In the genomic region with DNA sequence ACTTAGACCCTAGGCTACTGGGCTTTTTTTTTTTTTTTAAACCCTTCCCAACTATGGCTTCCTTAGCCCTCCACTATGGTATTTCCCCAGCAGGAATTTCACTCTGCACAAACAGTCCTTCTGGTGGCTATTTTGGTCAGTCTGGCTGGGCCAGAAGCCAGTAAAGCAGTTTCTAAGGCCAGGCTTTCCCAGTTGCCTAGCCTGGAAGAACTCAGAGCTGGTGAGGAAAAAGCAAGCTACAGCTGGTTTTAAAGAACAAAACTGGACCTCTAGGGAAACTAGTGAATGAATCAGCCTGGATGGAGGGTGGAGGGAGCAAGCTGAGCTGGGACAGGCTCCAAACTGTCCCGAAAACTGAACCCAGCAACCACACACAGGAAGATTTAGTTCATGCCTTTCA, we compare ENCODE assay signal across 7 mouse cellular contexts. TPM values are rescaled to one million over a fixed set of nuclear protein-coding genes. Genes with fewer than 3 reads are reported as not detected.
DNase-seq lines count a peak whose midpoint lies in the region; ATAC-seq lines count a peak whose summit lies in the region.

No protein-coding gene starts in this region.

- DNase-seq in right cerebral cortex, adult 2 months (ENCODE audit: low spot score in 2 of 2): peak; percentile 35 to 44
- no peak for DNase-seq in right cerebral cortex, postnatal 14 days
- DNase-seq in heart, postnatal 36 days: peak; percentile 76 to 79
- peak; percentile 31 for DNase-seq in right cerebral cortex, postnatal 4 days
- no peak for DNase-seq in embryo, embryonic 10 days (ENCODE audit: low spot score)

- WGBS in embryonic facial prominence, embryonic 12.5 days: 56% methylated on average over 1 of the region's 1 CpGs
- 38% methylated on average over 1 of the region's 1 CpGs for WGBS in limb, embryonic 13.5 days

- no peaks in the 10 kb centered on the region for H3K36me3 ChIP-seq in embryonic facial prominence, embryonic 12.5 days
- H3K36me3 ChIP-seq in limb, embryonic 13.5 days: no peaks in the 10 kb centered on the region

- peaks cover 11% of the 10 kb centered on the region for H3K4me1 ChIP-seq in embryonic facial prominence, embryonic 12.5 days
- peaks cover 17% of the 10 kb centered on the region for H3K4me1 ChIP-seq in limb, embryonic 13.5 days

- no peaks in the 10 kb centered on the region for H3K9me3 ChIP-seq in embryonic facial prominence, embryonic 12.5 days
- H3K9me3 ChIP-seq in limb, embryonic 13.5 days: no peaks in the 10 kb centered on the region

- no peak overlapping the region for H3K9ac ChIP-seq in embryonic facial prominence, embryonic 12.5 days
- H3K9ac ChIP-seq in limb, embryonic 13.5 days: peak overlapping the region; percentile 46

- peak overlapping the region; percentile 38; the same call in 1 of the 2 replicates for H3K27ac ChIP-seq in embryonic facial prominence, embryonic 12.5 days
- peak overlapping the region; percentile 80 for H3K27ac ChIP-seq in limb, embryonic 13.5 days

- ATAC-seq in embryonic facial prominence, embryonic 12.5 days (ENCODE audit: insufficient number of reproducible peaks, insufficient read depth, low FRiP score, low TSS enrichment): no peak
- ATAC-seq in limb, embryonic 13.5 days (ENCODE audit: low FRiP score, low read depth): peak; percentile 38; the same call in 1 of the 2 replicates

- no peak overlapping the region for H3K4me2 ChIP-seq in embryonic facial prominence, embryonic 12.5 days (replicated peaks)
- H3K4me2 ChIP-seq in limb, embryonic 13.5 days (replicated peaks): no peak overlapping the region

- intact Hi-C loops in heart, postnatal 36 days (cut with DNase I): loop anchor here (5.0 kb wide), 1 partner anchor 142 kb away; the partner anchor contains the start of gene Nfe2l1

- H3K4me3 ChIP-seq in embryonic facial prominence, embryonic 12.5 days: no peak overlapping the region
- no peak overlapping the region for H3K4me3 ChIP-seq in limb, embryonic 13.5 days

- H3K27me3 ChIP-seq in embryonic facial prominence, embryonic 12.5 days: no peaks in the 10 kb centered on the region
- H3K27me3 ChIP-seq in limb, embryonic 13.5 days: no peaks in the 10 kb centered on the region

RNA-seq across cellular contexts. Expression of gene Sp2, which starts 13.0 kb away (rescaled TPM):
- polyA plus RNA-seq in embryonic facial prominence, embryonic 12.5 days (2016; fragmentation: Nextera tagmentation; extraction: Ambion mirVana): 15.3 and 17.3 TPM in 2 replicates
- total RNA-seq in heart, postnatal 36 days (2021): 10 to 100 TPM; 10.3 to 13.8 TPM
- polyA plus RNA-seq in limb, embryonic 13.5 days (2015; fragmentation: Nextera tagmentation; extraction: Ambion mirVana): 16.9 and 18.7 TPM in 2 replicates

RNA-seq across cellular contexts. Expression of gene Pnpo, which starts 26.0 kb away (rescaled TPM):
- 21.5 and 22.2 TPM in 2 replicates for polyA plus RNA-seq in embryonic facial prominence, embryonic 12.5 days (2016; fragmentation: Nextera tagmentation; extraction: Ambion mirVana)
- total RNA-seq in heart, postnatal 36 days (2021): 10 to 100 TPM; 12.8 to 13.9 TPM
- 21.2 and 25.0 TPM in 2 replicates for polyA plus RNA-seq in limb, embryonic 13.5 days (2015; fragmentation: Nextera tagmentation; extraction: Ambion mirVana)

RNA-seq across cellular contexts. Expression of gene Prr15l, which starts 41.8 kb away (rescaled TPM):
- 2.4 and 3.3 TPM in 2 replicates for polyA plus RNA-seq in embryonic facial prominence, embryonic 12.5 days (2016; fragmentation: Nextera tagmentation; extraction: Ambion mirVana)
- 1 to 10 TPM in 1 of 2 experiments, under 1 TPM in 1; 0.73 to 1.8 TPM for total RNA-seq in heart, postnatal 36 days (2021)
- 0.60 and 0.97 TPM in 2 replicates for polyA plus RNA-seq in limb, embryonic 13.5 days (2015; fragmentation: Nextera tagmentation; extraction: Ambion mirVana)

RNA-seq across cellular contexts. Expression of gene Sp6, which starts 43.4 kb away (rescaled TPM):
- 1.3 and 2.2 TPM in 2 replicates for polyA plus RNA-seq in embryonic facial prominence, embryonic 12.5 days (2016; fragmentation: Nextera tagmentation; extraction: Ambion mirVana)
- under 1 TPM in 1 of 2 experiments, not detected in 1; 0.14 TPM for total RNA-seq in heart, postnatal 36 days (2021)
- polyA plus RNA-seq in limb, embryonic 13.5 days (2015; fragmentation: Nextera tagmentation; extraction: Ambion mirVana): 3.6 and 4.3 TPM in 2 replicates

RNA-seq across cellular contexts. Expression of gene Cdk5rap3, which starts 53.5 kb away (rescaled TPM):
- 88.2 and 96.5 TPM in 2 replicates for polyA plus RNA-seq in embryonic facial prominence, embryonic 12.5 days (2016; fragmentation: Nextera tagmentation; extraction: Ambion mirVana)
- total RNA-seq in heart, postnatal 36 days (2021): 10 to 100 TPM; 22.7 to 23.7 TPM
- 87.0 and 92.3 TPM in 2 replicates for polyA plus RNA-seq in limb, embryonic 13.5 days (2015; fragmentation: Nextera tagmentation; extraction: Ambion mirVana)

Comparison
In these comparisons a context has a peak if more than half of its experiments do, and no peak if none do; other contexts are left out.
1. DNase-seq: peak in right cerebral cortex, adult 2 months (2 of 2), heart, postnatal 36 days (2 of 2) and right cerebral cortex, postnatal 4 days (single experiment); none in right cerebral cortex, postnatal 14 days (single experiment) and embryo, embryonic 10 days (single experiment).